Mouse (Mus musculus): ENCODE results near the gene Cd3g. TPM values are rescaled to one million over a fixed set of nuclear protein-coding genes. Genes with fewer than 3 reads are reported as not detected.
A peak's percentile ranks its signal among the peaks of the same experiment; 100 is the strongest.
"Not testable (repeated sequence)": the region's sequence is repeated elsewhere in the genome, so short reads cannot be mapped to it uniquely, and the experiment has no call there.

Gene Cd3g
- total RNA-seq, 2 experiments from 2014 or later = 2.3 to 14.6 TPM

- no peak for ATAC-seq (replicated peaks; ENCODE audit: low FRiP score, low TSS enrichment, poor library complexity, severe bottlenecking)
Observed at GRCm38 (mm10) chr9:44991821-44992220, 11.6 kb upstream of the Cd3g start.

GRCm38 (mm10) chr9:44986976-44987375 is 6.7 kb upstream of the Cd3g start:
- ATAC-seq (replicated peaks; ENCODE audit: low FRiP score, low TSS enrichment, poor library complexity, severe bottlenecking) = no peak

- peak; percentile 83 for ATAC-seq (replicated peaks; ENCODE audit: low FRiP score, low TSS enrichment, poor library complexity, severe bottlenecking)
Observed at GRCm38 (mm10) chr9:44986242-44986781, 6.1 kb upstream of the Cd3g start.

GRCm38 (mm10) chr9:44985721-44986161 is 5.5 kb upstream of the Cd3g start:
- no peak for ATAC-seq (replicated peaks; ENCODE audit: low FRiP score, low TSS enrichment, poor library complexity, severe bottlenecking)

- ATAC-seq (replicated peaks; ENCODE audit: low FRiP score, low TSS enrichment, poor library complexity, severe bottlenecking) = no peak
Observed at GRCm38 (mm10) chr9:44983001-44983400, 2.8 kb upstream of the Cd3g start.

- ATAC-seq (replicated peaks; ENCODE audit: low FRiP score, low TSS enrichment, poor library complexity, severe bottlenecking) = no peak
Observed at GRCm38 (mm10) chr9:44982531-44982930, 2.3 kb upstream of the Cd3g start.

GRCm38 (mm10) chr9:44982081-44982480 is 1.9 kb upstream of the Cd3g start:
- no peak for ATAC-seq (replicated peaks; ENCODE audit: low FRiP score, low TSS enrichment, poor library complexity, severe bottlenecking)

GRCm38 (mm10) chr9:44981676-44982075 is 1.4 kb upstream of the Cd3g start, which contains the start of gene Cd3d:
Gene Cd3d, plus strand, starts transcription at chr9:44981786.
- ATAC-seq (replicated peaks; ENCODE audit: low FRiP score, low TSS enrichment, poor library complexity, severe bottlenecking) = no peak

GRCm38 (mm10) chr9:44981104-44981503 is 873 bp upstream of the Cd3g start:
- no peak for ATAC-seq (replicated peaks; ENCODE audit: low FRiP score, low TSS enrichment, poor library complexity, severe bottlenecking)

- ATAC-seq (replicated peaks; ENCODE audit: low FRiP score, low TSS enrichment, poor library complexity, severe bottlenecking) = no peak
Observed at GRCm38 (mm10) chr9:44979806-44980205, 425 bp downstream of the Cd3g start.

GRCm38 (mm10) chr9:44977813-44978212 is 2.4 kb downstream of the Cd3g start:
- ATAC-seq (replicated peaks; ENCODE audit: low FRiP score, low TSS enrichment, poor library complexity, severe bottlenecking) = no peak

GRCm38 (mm10) chr9:44969450-44969849 is 10.8 kb downstream of the Cd3g start:
- ATAC-seq (replicated peaks; ENCODE audit: low FRiP score, low TSS enrichment, poor library complexity, severe bottlenecking) = no peak

GRCm38 (mm10) chr9:44967763-44968162 is 12.5 kb downstream of the Cd3g start:
- ATAC-seq (replicated peaks; ENCODE audit: low FRiP score, low TSS enrichment, poor library complexity, severe bottlenecking) = not testable (repeated sequence)

GRCm38 (mm10) chr9:44966815-44967242 is 13.4 kb downstream of the Cd3g start:
- ATAC-seq (replicated peaks; ENCODE audit: low FRiP score, low TSS enrichment, poor library complexity, severe bottlenecking) = peak; percentile 69

- ATAC-seq (replicated peaks; ENCODE audit: low FRiP score, low TSS enrichment, poor library complexity, severe bottlenecking) = no peak
Observed at GRCm38 (mm10) chr9:44965833-44966466, 14.3 kb downstream of the Cd3g start.

GRCm38 (mm10) chr9:44965126-44965832 is 15.0 kb downstream of the Cd3g start, which contains the start of gene Ube4a:
Gene Ube4a, minus strand, starts transcription at chr9:44965600.
- ATAC-seq (replicated peaks; ENCODE audit: low FRiP score, low TSS enrichment, poor library complexity, severe bottlenecking) = peak; percentile 91

- no peak for ATAC-seq (replicated peaks; ENCODE audit: low FRiP score, low TSS enrichment, poor library complexity, severe bottlenecking)
Observed at GRCm38 (mm10) chr9:44954432-44954831, 25.8 kb downstream of the Cd3g start.

- no peak for ATAC-seq (replicated peaks; ENCODE audit: low FRiP score, low TSS enrichment, poor library complexity, severe bottlenecking)
Observed at GRCm38 (mm10) chr9:44947836-44948235, 32.4 kb downstream of the Cd3g start.

GRCm38 (mm10) chr9:44946185-44946695 is 34.0 kb downstream of the Cd3g start:
- ATAC-seq (replicated peaks; ENCODE audit: low FRiP score, low TSS enrichment, poor library complexity, severe bottlenecking) = no peak

GRCm38 (mm10) chr9:44942421-44942820 is 37.8 kb downstream of the Cd3g start:
- ATAC-seq (replicated peaks; ENCODE audit: low FRiP score, low TSS enrichment, poor library complexity, severe bottlenecking) = no peak

All from megakaryocyte-erythroid progenitor cell, adult 5-6 weeks (primary cell).